Mouse (Mus musculus): Measurements from ENCODE around the gene Henmt1. TPM values are rescaled to one million over a fixed set of nuclear protein-coding genes. Genes with fewer than 3 reads are reported as not detected.

Henmt1 gene
- total RNA-seq (2012; rRNA removed) (0.10 TPM in 1 of 2 replicates, not detected in the other), polyA plus RNA-seq (2012; ENCODE audit: insufficient read depth in 1 of 2, insufficient read length in 2 of 2, low read depth in 1 of 2, low replicate concordance in 2 of 2, missing spikeins in 1 of 2) (under 1 TPM in 1 of 2 experiments, not detected in 1; 0.08 TPM)

DNA sequence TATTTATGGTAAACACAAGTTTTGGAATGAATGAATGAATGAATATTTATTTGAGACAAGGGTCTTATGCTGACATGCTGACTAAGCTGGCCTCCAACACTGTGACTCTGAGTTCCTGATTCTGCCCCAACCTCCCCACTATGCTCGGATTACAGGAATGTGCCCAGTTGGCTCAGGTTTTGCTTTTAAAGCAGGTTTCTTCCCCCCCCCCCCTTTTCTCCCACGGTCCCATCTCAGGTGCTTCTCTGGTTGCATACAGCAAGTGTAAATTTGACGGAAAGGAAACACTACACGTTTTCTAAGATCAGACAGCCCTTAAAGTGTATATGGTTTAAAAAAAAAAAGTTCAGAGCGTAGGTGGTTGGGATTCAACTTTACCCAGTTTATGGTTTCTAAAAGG lies at the start of gene Henmt1:
Gene Henmt1 (plus strand): TSS at position 301 of the 400 bp plus-strand sequence.
- Histone ChIP-seq H3K27ac (ENCODE audit: control insufficient read depth, low read depth, low read length) (no peak within 1 kb of the TSS), H3K9ac (ENCODE audit: control insufficient read depth, low read depth, low read length, poor library complexity, severe bottlenecking) (no peak within 1 kb of the TSS)

GRCm38 (mm10) chr3:108889908-108890307 lies 49.8 kb upstream of the Henmt1 start, which contains the start of gene Fndc7:
Gene Fndc7, minus strand, starts transcription at chr3:108890008.
- Histone ChIP-seq H3K4me3 (ENCODE audit: control insufficient read depth in 1 of 2, insufficient read depth in 1 of 2, low read depth in 2 of 2, low read length in 2 of 2) (no peak within 1 kb of the TSS), H3K27ac (ENCODE audit: control insufficient read depth, low read depth, low read length) (no peak within 1 kb of the TSS), H3K4me1 (ENCODE audit: control insufficient read depth in 1 of 2, insufficient read depth in 2 of 2, low read length in 2 of 2) (peaks cover 13 to 20% of the 10 kb centered on the region in 2 experiments), H3K9ac (ENCODE audit: control insufficient read depth, low read depth, low read length, poor library complexity, severe bottlenecking) (no peak within 1 kb of the TSS), H3K27me3 (ENCODE audit: control insufficient read depth in 1 of 2, insufficient read depth in 2 of 2, low read length in 2 of 2) (no peaks in the 10 kb centered on the region), H3K36me3 (ENCODE audit: control insufficient read depth in 1 of 2, insufficient read depth in 2 of 2, low read length in 2 of 2) (peaks cover 0 to 14% of the 10 kb centered on the region in 2 experiments; a peak in 2 of 4 replicates), H3K9me3 (replicated peaks; ENCODE audit: insufficient read depth, low read length) (no peaks in the 10 kb centered on the region), H3K79me2 (ENCODE audit: control insufficient read depth, insufficient read depth, low read length, poor library complexity) (no peaks in the 10 kb centered on the region)
- no peak for TF ChIP-seq MYC (IDR thresholded peaks at IDR 0.05; ENCODE audit: low read depth, low read length)
- no peak for TF ChIP-seq TAL1 (IDR thresholded peaks at IDR 0.05; ENCODE audit: low read length)
- TF ChIP-seq ZC3H11A (IDR thresholded peaks at IDR 0.05; ENCODE audit: low read depth, low read length), result no peak
- no peak for TF ChIP-seq MEF2A (IDR thresholded peaks at IDR 0.05; ENCODE audit: extremely low read depth, insufficient replicate concordance, low read depth, low read length, poor library complexity, severe bottlenecking)
- no peak for TF ChIP-seq TCF12 (IDR thresholded peaks at IDR 0.05; ENCODE audit: low read depth, low read length)
- no peak for TF ChIP-seq CTCF (IDR thresholded peaks at IDR 0.05 in 2 of 3, conservative IDR thresholded peaks at IDR 0.05 in 1 of 3; ENCODE audit: control insufficient read depth in 1 of 3, insufficient read depth in 1 of 3, low read depth in 2 of 3, low read length in 3 of 3, poor library complexity in 1 of 3, severe bottlenecking in 1 of 3)
- no peak for TF ChIP-seq EP300 (IDR thresholded peaks at IDR 0.05; ENCODE audit: low read depth in 1 of 2, low read length in 2 of 2)
- no peak for TF ChIP-seq SIN3A (IDR thresholded peaks at IDR 0.05; ENCODE audit: low read length)
- no peak for TF ChIP-seq POLR2AphosphoS2 (IDR thresholded peaks at IDR 0.05; ENCODE audit: low read length)
- no peak for TF ChIP-seq USF2 (IDR thresholded peaks at IDR 0.05; ENCODE audit: borderline replicate concordance in 1 of 2, insufficient read depth in 1 of 2, low read depth in 1 of 2, low read length in 2 of 2)
- TF ChIP-seq TBP (IDR thresholded peaks at IDR 0.05; ENCODE audit: low read depth, low read length), result no peak
- no peak for TF ChIP-seq E2F4 (IDR thresholded peaks at IDR 0.05; ENCODE audit: borderline replicate concordance, low read depth, low read length)
- TF ChIP-seq ZMIZ1 (IDR thresholded peaks at IDR 0.05; ENCODE audit: low read depth, low read length), result no peak
- no peak for TF ChIP-seq CHD2 (IDR thresholded peaks at IDR 0.05; ENCODE audit: low read length)
- TF ChIP-seq RAD21 (IDR thresholded peaks at IDR 0.05; ENCODE audit: low read depth, low read length), result no peak
- no peak for TF ChIP-seq POLR2AphosphoS5 (IDR thresholded peaks at IDR 0.05; ENCODE audit: borderline replicate concordance, low read depth, low read length)
- no peak for TF ChIP-seq JUND (IDR thresholded peaks at IDR 0.05; ENCODE audit: low read depth, low read length)
- no peak for DNase-seq (ENCODE audit: low read depth, low spot score)

More for the DNA sequence above, at the start of gene Henmt1:
- TF ChIP-seq EP300 (IDR thresholded peaks at IDR 0.05; ENCODE audit: low read depth in 1 of 2, low read length in 2 of 2) (no peak), E2F4 (IDR thresholded peaks at IDR 0.05; ENCODE audit: borderline replicate concordance, low read depth, low read length) (no peak), KAT2A (conservative IDR thresholded peaks at IDR 0.05; ENCODE audit: low read depth, low read length) (no peak), POLR2AphosphoS2 (IDR thresholded peaks at IDR 0.05; ENCODE audit: low read length) (no peak), POLR2A (IDR thresholded peaks at IDR 0.05; ENCODE audit: control insufficient read depth in 1 of 2, insufficient read depth in 1 of 2, low read depth in 1 of 2, low read length in 2 of 2, poor library complexity in 1 of 2) (no peak), ZMIZ1 (IDR thresholded peaks at IDR 0.05; ENCODE audit: low read depth, low read length) (no peak), POLR2AphosphoS5 (IDR thresholded peaks at IDR 0.05; ENCODE audit: borderline replicate concordance, low read depth, low read length) (no peak), CTCF (IDR thresholded peaks at IDR 0.05 in 2 of 3, conservative IDR thresholded peaks at IDR 0.05 in 1 of 3; ENCODE audit: control insufficient read depth in 1 of 3, insufficient read depth in 1 of 3, low read depth in 2 of 3, low read length in 3 of 3, poor library complexity in 1 of 3, severe bottlenecking in 1 of 3) (no peak), BHLHE40 (IDR thresholded peaks at IDR 0.05; ENCODE audit: borderline replicate concordance, low read depth, low read length) (no peak), NRF1 (IDR thresholded peaks at IDR 0.05; ENCODE audit: insufficient read depth, low read depth, low read length, poor library complexity, severe bottlenecking) (no peak), JUND (IDR thresholded peaks at IDR 0.05; ENCODE audit: low read depth, low read length) (no peak)
- Histone ChIP-seq H3K27me3 (ENCODE audit: control insufficient read depth in 1 of 2, insufficient read depth in 2 of 2, low read length in 2 of 2) (peaks cover 0 to under 1% of the 10 kb centered on the region in 2 experiments; a peak in 1 of 4 replicates), H3K36me3 (ENCODE audit: control insufficient read depth in 1 of 2, insufficient read depth in 2 of 2, low read length in 2 of 2) (no peaks in the 10 kb centered on the region), H3K4me1 (ENCODE audit: control insufficient read depth in 1 of 2, insufficient read depth in 2 of 2, low read length in 2 of 2) (no peaks in the 10 kb centered on the region), H3K9me3 (replicated peaks; ENCODE audit: insufficient read depth, low read length) (no peaks in the 10 kb centered on the region), H3K4me3 (ENCODE audit: control insufficient read depth in 1 of 2, insufficient read depth in 1 of 2, low read depth in 2 of 2, low read length in 2 of 2) (no peak within 1 kb of the TSS), H3K79me2 (ENCODE audit: control insufficient read depth, insufficient read depth, low read length, poor library complexity) (no peaks in the 10 kb centered on the region)
- no peak for DNase-seq (ENCODE audit: low read depth, low spot score)
